Mouse (Mus musculus) ZHBTc4 (cell line): ENCODE measurements at regions not wholly inside any gene's neighbourhood (a gene's known extent, or its start where the extent isn't known, plus 50 kb on each side); places are given as distances from the start of the nearest gene placed in this dataset.
A peak's percentile ranks its signal among the peaks of the same experiment; 100 is the strongest.

ENCODE experiments used
- DNase-seq: peaks from one replicate; pipeline ENCODE4 v3.0.0-alpha.2; 2011; ENCODE audit warnings: low read depth, low spot score

GRCm38 (mm10) chr11:84641601-84642000 lies 116.3 kb upstream of the Lhx1 start:
- DNase-seq = no peak

- DNase-seq = no peak
Measured at GRCm38 (mm10) chr11:84638353-84638752, 113.0 kb upstream of the Lhx1 start.

GRCm38 (mm10) chr11:84637268-84637667 lies 111.9 kb upstream of the Lhx1 start:
- DNase-seq = no peak

GRCm38 (mm10) chr11:84634990-84635389 lies 109.7 kb upstream of the Lhx1 start:
- peak; percentile 62 for DNase-seq

GRCm38 (mm10) chr11:84633300-84633699 lies 108.0 kb upstream of the Lhx1 start:
- no peak for DNase-seq

GRCm38 (mm10) chr11:84628111-84628510 lies 102.8 kb upstream of the Lhx1 start:
- DNase-seq = no peak

- no peak for DNase-seq
Measured at GRCm38 (mm10) chr11:84627685-84628084, 102.3 kb upstream of the Lhx1 start.

- DNase-seq = no peak
Measured at GRCm38 (mm10) chr11:84627259-84627658, 101.9 kb upstream of the Lhx1 start.

GRCm38 (mm10) chr11:84624100-84624499 lies 98.8 kb upstream of the Lhx1 start:
- no peak for DNase-seq

GRCm38 (mm10) chr11:84619713-84620112 lies 94.4 kb upstream of the Lhx1 start:
- no peak for DNase-seq

GRCm38 (mm10) chr11:84618576-84618975 lies 93.2 kb upstream of the Lhx1 start:
- peak; percentile 78 for DNase-seq

- no peak for DNase-seq
Measured at GRCm38 (mm10) chr11:84612982-84613720, 87.8 kb upstream of the Lhx1 start.

GRCm38 (mm10) chr11:84611625-84611879 lies 86.2 kb upstream of the Lhx1 start:
- peak; percentile 10 for DNase-seq

GRCm38 (mm10) chr11:84610774-84611624 lies 85.7 kb upstream of the Lhx1 start:
- no peak for DNase-seq

- no peak for DNase-seq
Measured at GRCm38 (mm10) chr11:84604781-84605180, 79.4 kb upstream of the Lhx1 start.

GRCm38 (mm10) chr11:84599267-84599841 lies 74.0 kb upstream of the Lhx1 start:
- peak; percentile 38 for DNase-seq

- no peak for DNase-seq
Measured at GRCm38 (mm10) chr11:84597572-84598295, 72.4 kb upstream of the Lhx1 start.

- peak; percentile 39 for DNase-seq
Measured at GRCm38 (mm10) chr11:84592715-84593339, 67.5 kb upstream of the Lhx1 start.

- DNase-seq = peak; percentile 26
Measured at GRCm38 (mm10) chr11:84587107-84587506, 61.8 kb upstream of the Lhx1 start.

GRCm38 (mm10) chr11:84585626-84586025 lies 60.3 kb upstream of the Lhx1 start:
- DNase-seq = peak; percentile 60

GRCm38 (mm10) chr11:84578805-84579541 lies 53.6 kb upstream of the Lhx1 start:
- no peak for DNase-seq
